Mouse (Mus musculus): Measurements from ENCODE around the gene Ssbp4.

GRCm38 (mm10) chr8:70604558-70604957 lies 4.1 kb downstream of the Ssbp4 start:
- no peak for TF ChIP-seq ZNF384 (IDR thresholded peaks at IDR 0.05; ENCODE audit: low read depth, low read length)
- TF ChIP-seq MAFK (IDR thresholded peaks at IDR 0.05; ENCODE audit: insufficient read depth, low read depth, low read length), result no peak
- TF ChIP-seq CHD2 (IDR thresholded peaks at IDR 0.05; ENCODE audit: low read depth, low read length), result no peak

All from ES-E14 (cell line).